Mouse (Mus musculus) megakaryocyte, embryonic 14.5 days (primary cell): ENCODE results near the gene Gpr15.

Experiments
- FLI1 ChIP-seq: IDR thresholded peaks from 2 replicates; pipeline ENCODE4 v1.6.1; 2012; ENCODE audit warnings: low read length, inconsistent platforms, mixed read lengths
- GATA1 ChIP-seq: IDR thresholded peaks from 3 replicates; pipeline ENCODE4 v1.6.1; 2012; ENCODE audit warnings: mixed read lengths, low read length, inconsistent platforms, borderline replicate concordance

GRCm38 (mm10) chr16:58696796-58697195 is 22.1 kb downstream of the Gpr15 start:
- TF ChIP-seq FLI1 (no peak), GATA1 (no peak)
